Mouse (Mus musculus) liver, embryonic 14.5 days (tissue): ENCODE results near the gene Fam217a. TPM values are rescaled to one million over a fixed set of nuclear protein-coding genes. Genes with fewer than 3 reads are reported as not detected.
"Not testable (repeated sequence)": the region's sequence is repeated elsewhere in the genome, so short reads cannot be mapped to it uniquely, and the experiment has no call there.

Experiments used
- ATAC-seq: fragments of 200-750 bp; cut with Nextera tagmentation; 2 replicates; pipeline ENCODE4 v1.8.0; 2017; ENCODE audit warnings: moderate number of reproducible peaks, mild to moderate bottlenecking, moderate library complexity; ENCODE audit not compliant: insufficient read depth
- DNase-seq, 3 experiments: peaks; one replicate each; pipeline ENCODE4 v3.0.0-alpha.2; 2012 to 2013; ENCODE audit warnings: low read depth in 3 of 3, low spot score in 3 of 3
- H3K27ac ChIP-seq: fragments of 300-500 bp; sonication (generic); 2 replicates; pipeline ENCODE4 v1.5.1; 2014; ENCODE audit warnings: moderate library complexity, mild to moderate bottlenecking, control low read depth, inconsistent platforms
- H3K27me3 ChIP-seq: fragments of 300-500 bp; sonication (generic); 2 replicates; pipeline ENCODE4 v1.6.1; 2014; ENCODE audit warnings: mild to moderate bottlenecking, low read length, moderate library complexity; ENCODE audit not compliant: control insufficient read depth, insufficient read depth
- H3K36me3 ChIP-seq: fragments of 300-500 bp; sonication (generic); replicated peaks from 2 replicates; pipeline ENCODE4 v1.6.1; 2014; ENCODE audit warnings: low read depth; ENCODE audit not compliant: control insufficient read depth, insufficient read depth
- H3K4me1 ChIP-seq, 2 experiments: fragments of 200-500 bp in 1 of 2; fragments of 300-500 bp in 1 of 2; sonication (generic) in 1 of 2; replicated peaks; 2 replicates each; pipeline ENCODE4 v1.6.1; 2012 to 2014; ENCODE audit warnings: antibody characterized with exemption in 1 of 2, inconsistent platforms in 1 of 2, low read length in 1 of 2; ENCODE audit not compliant: control insufficient read depth in 2 of 2, insufficient read depth in 2 of 2
- H3K4me2 ChIP-seq: fragments of 300-500 bp; sonication (generic); 2 replicates; pipeline ENCODE4 v1.6.1; 2014; ENCODE audit warnings: low read depth, mild to moderate bottlenecking, control low read depth, moderate library complexity
- H3K4me3 ChIP-seq, 2 experiments: fragments of 200-500 bp in 1 of 2; fragments of 300-500 bp in 1 of 2; sonication (generic) in 1 of 2; 2 replicates each; pipeline ENCODE4 v1.5.1; 2012 to 2014; ENCODE audit warnings: low read depth in 2 of 2, low read length in 2 of 2, mild to moderate bottlenecking in 2 of 2, control low read depth in 1 of 2, inconsistent platforms in 1 of 2, moderate library complexity in 1 of 2; ENCODE audit not compliant: insufficient read depth in 1 of 2
- H3K9ac ChIP-seq: fragments of 300-500 bp; sonication (generic); replicated peaks from 2 replicates; pipeline ENCODE4 v1.6.1; 2014; ENCODE audit warnings: mild to moderate bottlenecking, control low read depth, moderate library complexity
- H3K9me3 ChIP-seq: fragments of 300-500 bp; sonication (generic); 2 replicates; pipeline ENCODE4 v1.6.1; 2016; ENCODE audit warnings: low read length, mixed read lengths; ENCODE audit not compliant: control insufficient read depth
- CTCF ChIP-seq: IDR thresholded peaks from 2 replicates; pipeline ENCODE4 v1.5.1; 2016; ENCODE audit warnings: antibody characterized with exemption, low read depth, control low read depth
- EP300 ChIP-seq: IDR thresholded peaks from 2 replicates; pipeline ENCODE4 v1.6.1; 2016; ENCODE audit warnings: antibody characterized with exemption, low read depth
- WGBS: fragments of 180-500 bp; shearing (Covaris S2); extraction: QIAGEN DNeasy Blood & Tissue Kit; methylation state at CpG from one replicate; pipeline ENCODE4 v1.1.7; 2014; ENCODE audit not compliant: insufficient replicate concordance; 5-methylcytosine and 5-hydroxymethylcytosine counted together
- polyA plus RNA-seq, 2 experiments: library from polyadenylated mRNA; depleted of rRNA in 1 of 2; stranded (reverse) in 1 of 2; unstranded in 1 of 2; fragments of >200 nt; fragmentation: Nextera tagmentation in 1 of 2; extraction: Ambion mirVana in 1 of 2; gene quantifications; 2 replicates each; pipeline versions ENCODE4 v1.2.1 to v1.2.3; 2012 to 2014

Fam217a gene
- polyA plus RNA-seq, 2 experiments = 0.09 to 0.17 TPM

DNA sequence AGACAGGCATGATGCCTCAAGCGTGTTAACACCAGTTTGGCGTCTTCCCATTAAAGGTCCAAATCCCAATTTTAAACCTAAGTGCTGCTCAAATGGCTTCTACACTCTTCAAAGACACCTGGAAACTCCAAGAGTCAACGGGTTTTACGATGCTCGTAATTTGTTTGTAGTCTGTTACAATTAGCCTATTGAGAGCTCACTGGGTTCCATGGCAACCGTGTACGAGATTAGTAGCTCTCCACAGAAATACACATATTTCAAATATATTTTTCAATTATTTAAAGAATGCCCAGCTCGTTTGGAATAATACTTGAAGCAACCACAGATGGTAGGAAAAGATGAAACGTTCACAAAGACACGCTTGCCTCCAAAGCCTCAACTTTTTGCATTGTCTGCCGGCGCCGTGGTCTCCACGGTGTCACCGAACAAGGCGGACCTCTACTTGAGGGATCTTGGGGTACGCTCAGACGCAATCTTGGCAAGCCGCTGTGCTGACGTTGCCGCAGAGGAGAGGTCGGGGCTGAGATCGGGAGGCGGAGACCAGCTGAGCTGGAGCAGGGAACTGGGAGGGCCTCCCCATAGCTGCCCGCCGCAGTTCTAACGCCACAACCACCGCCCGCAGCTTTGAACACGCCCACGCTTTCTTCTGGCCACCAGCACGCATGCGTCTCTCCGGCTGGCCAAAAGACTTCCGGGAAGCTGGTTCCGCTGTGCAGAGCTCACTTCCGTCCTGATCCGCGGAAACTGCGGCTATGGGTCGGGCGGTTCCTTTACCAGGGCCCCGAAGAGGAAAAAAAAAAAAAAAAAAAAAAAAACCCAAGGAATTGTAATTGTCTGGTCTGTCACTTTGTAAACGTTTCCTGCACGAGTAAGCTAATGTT lies 50.1 kb downstream of the Fam217a start:
- WGBS = 5% methylated on average over 45 of the region's 45 CpGs
- H3K4me2 ChIP-seq = peak overlapping the region; percentile 91
- H3K9me3 ChIP-seq = no peaks in the 10 kb centered on the region
- peak overlapping the region; percentile 86 for H3K9ac ChIP-seq
- DNase-seq = peak; percentile 91 to 94 (median 93)
- H3K27ac ChIP-seq = peak overlapping the region; percentile 87
- ATAC-seq = peak; percentile 90
- no peaks in the 10 kb centered on the region for H3K36me3 ChIP-seq
- H3K4me3 ChIP-seq = peak overlapping the region; percentile 63 to 79
- H3K4me1 ChIP-seq = peaks cover 16 to 18% of the 10 kb centered on the region in 2 experiments
- H3K27me3 ChIP-seq = no peaks in the 10 kb centered on the region
- TF ChIP-seq EP300 = no peak
- TF ChIP-seq CTCF = no peak

DNA sequence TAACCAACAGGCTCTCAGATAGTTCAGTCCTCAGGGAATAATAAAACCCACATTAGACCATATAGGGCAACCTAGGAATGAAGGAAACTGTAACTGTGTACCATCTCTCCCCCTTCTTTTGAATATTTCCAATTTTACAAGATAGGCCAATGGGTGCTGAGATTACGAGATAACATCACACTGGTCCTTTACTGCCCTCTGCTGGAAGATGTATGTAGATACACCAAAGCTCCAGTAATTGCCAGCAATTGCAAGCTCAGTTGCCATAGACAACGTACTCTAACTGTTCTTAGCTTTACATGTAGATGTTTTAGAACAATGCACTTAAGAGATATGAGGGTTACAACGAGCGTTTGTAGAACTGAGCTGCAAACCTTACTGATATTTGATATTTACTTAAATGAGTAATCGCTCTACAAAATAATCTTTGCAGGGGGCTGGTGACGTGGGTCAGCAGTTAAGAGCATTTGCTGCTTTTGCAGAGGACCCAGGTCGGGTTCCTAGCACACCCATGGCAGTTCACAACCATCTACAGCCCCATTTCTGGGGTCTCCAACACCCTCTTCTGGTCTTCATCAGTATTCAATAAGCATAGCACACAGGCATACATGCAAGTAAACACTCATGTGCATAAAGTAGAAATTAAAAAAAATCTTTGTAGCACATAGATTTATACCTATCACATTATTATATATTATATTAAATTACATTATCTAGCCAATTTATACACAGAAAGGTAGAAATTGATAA lies 59.5 kb downstream of the Fam217a start:
- H3K4me3 ChIP-seq = no peak overlapping the region
- no peak overlapping the region for H3K4me2 ChIP-seq
- no peak for ATAC-seq
- no peak overlapping the region for H3K9ac ChIP-seq
- no peaks in the 10 kb centered on the region for H3K9me3 ChIP-seq
- peak in 2 of 3 experiments; percentile 45 to 54 for DNase-seq
- H3K4me1 ChIP-seq = no peaks in the 10 kb centered on the region; a peak in 1 of 4 replicates
- H3K36me3 ChIP-seq = no peaks in the 10 kb centered on the region
- WGBS = 33% methylated on average over 7 of the region's 7 CpGs
- TF ChIP-seq EP300 (no peak), CTCF (peak; percentile 77)
- no peaks in the 10 kb centered on the region for H3K27me3 ChIP-seq
- H3K27ac ChIP-seq = no peak overlapping the region

DNA sequence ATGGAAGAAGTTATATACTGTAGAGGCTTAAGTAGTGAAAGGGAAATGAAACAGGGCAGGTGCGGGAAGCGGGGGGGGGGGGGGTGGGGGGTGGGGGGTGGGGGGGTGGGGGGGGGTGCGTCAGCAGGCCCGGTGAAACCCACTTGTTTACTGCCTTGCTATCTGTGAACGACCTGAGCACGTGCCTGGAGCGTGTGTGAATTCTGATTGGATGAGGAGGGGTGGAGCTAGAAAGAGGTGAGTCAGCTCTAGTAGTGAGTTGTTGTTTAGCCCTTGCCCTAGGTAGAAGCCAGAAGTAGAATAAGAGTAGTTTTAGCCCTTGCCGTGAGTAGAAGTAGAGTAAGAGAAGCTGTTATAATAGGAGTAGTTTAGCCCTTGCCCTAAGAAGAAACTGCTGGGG lies 62.9 kb downstream of the Fam217a start:
- not testable (repeated sequence) for H3K9ac ChIP-seq, H3K27ac ChIP-seq
- peak; percentile 72 for ATAC-seq

More for the DNA sequence above, 62.9 kb downstream of the Fam217a start:
- 16% methylated on average over 6 of the region's 8 CpGs for WGBS
- not testable (repeated sequence) for DNase-seq, H3K36me3 ChIP-seq, H3K9me3 ChIP-seq, H3K4me1 ChIP-seq, H3K4me3 ChIP-seq, H3K27me3 ChIP-seq, H3K4me2 ChIP-seq

Other genes with a start within 250 kb of the Fam217a start
- gene Fam50b, start 189.5 kb downstream of the Fam217a start, polyA plus RNA-seq (2012; rRNA removed) = 0.04 TPM in 1 of 2 replicates, not detected in the other
- not detected in 2 replicates for gene Fam50b, start 189.5 kb downstream of the Fam217a start, polyA plus RNA-seq (2014; fragmentation: Nextera tagmentation; extraction: Ambion mirVana)
- gene Prpf4b, start 49.0 kb downstream of the Fam217a start, polyA plus RNA-seq (2012; rRNA removed) = 33.7 and 52.4 TPM in 2 replicates
- gene Prpf4b, start 49.0 kb downstream of the Fam217a start, polyA plus RNA-seq (2014; fragmentation: Nextera tagmentation; extraction: Ambion mirVana) = 37.2 and 43.7 TPM in 2 replicates
- not detected in 2 replicates for gene 4933417A18Rik, start 99 bp upstream of the Fam217a start, polyA plus RNA-seq (2012; rRNA removed)
- not detected in 2 replicates for gene 4933417A18Rik, start 99 bp upstream of the Fam217a start, polyA plus RNA-seq (2014; fragmentation: Nextera tagmentation; extraction: Ambion mirVana)
- 0.03 and 0.06 TPM in 2 replicates for gene Eci3, start 39.5 kb upstream of the Fam217a start, polyA plus RNA-seq (2012; rRNA removed)
- gene Eci3, start 39.5 kb upstream of the Fam217a start, polyA plus RNA-seq (2014; fragmentation: Nextera tagmentation; extraction: Ambion mirVana) = 0.21 TPM in 1 of 2 replicates, not detected in the other
- 19.5 and 27.8 TPM in 2 replicates for gene Eci2, start 102.8 kb upstream of the Fam217a start, polyA plus RNA-seq (2012; rRNA removed)
- gene Eci2, start 102.8 kb upstream of the Fam217a start, polyA plus RNA-seq (2014; fragmentation: Nextera tagmentation; extraction: Ambion mirVana) = 48.4 and 48.6 TPM in 2 replicates